Mouse (Mus musculus) forebrain, embryonic 16.5 days (tissue): Measurements from ENCODE around the gene Abcb5. TPM values are rescaled to one million over a fixed set of nuclear protein-coding genes. Genes with fewer than 3 reads are reported as not detected.
A peak's percentile ranks its signal among the peaks of the same experiment; 100 is the strongest.

Experiments used
- ATAC-seq: fragments of 200-750 bp; cut with Nextera tagmentation; 2 replicates; pipeline ENCODE4 v1.8.0; 2017; ENCODE audit warnings: mild to moderate bottlenecking, moderate library complexity
- H3K27ac ChIP-seq: fragments of 300-500 bp; sonication (generic); 2 replicates; pipeline ENCODE4 v1.5.1; 2014; ENCODE audit warnings: low read length, control low read depth
- H3K27me3 ChIP-seq: fragments of 300-500 bp; sonication (generic); replicated peaks from 2 replicates; pipeline ENCODE4 v1.6.1; 2014; ENCODE audit warnings: low read length; ENCODE audit not compliant: control insufficient read depth, insufficient read depth
- H3K36me3 ChIP-seq: fragments of 300-500 bp; sonication (generic); 2 replicates; pipeline ENCODE4 v1.6.1; 2014; ENCODE audit not compliant: control insufficient read depth, insufficient read depth
- H3K4me1 ChIP-seq: fragments of 300-500 bp; sonication (generic); replicated peaks from 2 replicates; pipeline ENCODE4 v1.6.1; 2014; ENCODE audit warnings: low read length; ENCODE audit not compliant: control insufficient read depth, insufficient read depth
- H3K4me2 ChIP-seq: fragments of 300-500 bp; sonication (generic); 2 replicates; pipeline ENCODE4 v1.6.1; 2014; ENCODE audit warnings: mild to moderate bottlenecking, low read length, control low read depth
- H3K4me3 ChIP-seq: fragments of 300-500 bp; sonication (generic); replicated peaks from 2 replicates; pipeline ENCODE4 v1.5.1; 2014; ENCODE audit warnings: mild to moderate bottlenecking, low read length, control low read depth
- H3K9ac ChIP-seq: fragments of 300-500 bp; sonication (generic); replicated peaks from 2 replicates; pipeline ENCODE4 v1.6.1; 2014; ENCODE audit warnings: low read depth, low read length, control low read depth
- H3K9me3 ChIP-seq: fragments of 300-500 bp; sonication (generic); 2 replicates; pipeline ENCODE4 v1.6.1; 2016; ENCODE audit warnings: low read length; ENCODE audit not compliant: control insufficient read depth
- WGBS: fragments of 180-500 bp; shearing (Covaris S2); extraction: QIAGEN DNeasy Blood & Tissue Kit; methylation state at CpG from one replicate; pipeline ENCODE4 v1.1.7; 2014; 5-methylcytosine and 5-hydroxymethylcytosine counted together
- polyA plus RNA-seq: library from polyadenylated mRNA; unstranded; fragments of >200 nt; fragmentation: Nextera tagmentation; extraction: Ambion mirVana; gene quantifications from 2 replicates; pipeline ENCODE4 v1.2.1, GENCODE M21; 2015

Gene Abcb5
- polyA plus RNA-seq, 1 experiment from 2014 or later = not detected

DNA sequence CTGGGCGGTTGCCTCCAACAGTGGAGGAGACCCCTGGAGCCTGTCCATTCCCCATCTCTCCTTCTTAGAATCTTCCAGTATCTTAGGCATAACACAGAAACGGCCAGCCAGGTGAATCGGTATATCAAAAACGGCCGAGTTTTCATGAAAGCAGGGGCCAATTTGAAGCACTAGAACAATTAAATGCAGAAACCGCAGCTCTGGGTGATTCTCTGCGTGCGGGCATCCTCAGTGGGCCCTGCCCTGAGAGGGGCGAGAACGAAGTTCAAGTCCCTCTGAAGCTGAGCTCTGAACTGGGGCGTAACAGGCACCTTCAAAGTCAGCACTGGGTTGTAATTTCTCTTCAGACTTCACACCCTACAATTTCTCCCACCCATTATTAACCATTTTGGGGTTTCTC lies 128.9 kb downstream of the Abcb5 start:
- H3K36me3 ChIP-seq = no peaks in the 10 kb centered on the region
- no peaks in the 10 kb centered on the region for H3K9me3 ChIP-seq
- peaks cover 24% of the 10 kb centered on the region for H3K27me3 ChIP-seq
- H3K27ac ChIP-seq = no peak overlapping the region
- peak overlapping the region; percentile 54 for H3K4me3 ChIP-seq
- peaks cover 23% of the 10 kb centered on the region for H3K4me1 ChIP-seq
- H3K9ac ChIP-seq = no peak overlapping the region; the same call in 1 of the 2 replicates
- H3K4me2 ChIP-seq = peak overlapping the region; percentile 86
- no peak; the same call in 1 of the 2 replicates for ATAC-seq
- WGBS = 13% methylated on average over 11 of the region's 11 CpGs

GRCm38 (mm10) chr12:118836411-118837341 lies 129.5 kb downstream of the Abcb5 start:
- Histone ChIP-seq H3K9ac (peak overlapping the region; percentile 63), H3K9me3 (no peaks in the 10 kb centered on the region), H3K36me3 (no peaks in the 10 kb centered on the region), H3K4me3 (peak overlapping the region; percentile 54), H3K4me1 (peaks cover 23% of the 10 kb centered on the region), H3K27me3 (peaks cover 24% of the 10 kb centered on the region), H3K4me2 (peak overlapping the region; percentile 86), H3K27ac (no peak overlapping the region)
- ATAC-seq = peak; percentile 77
- WGBS = under 1% methylated on average over 68 of the region's 72 CpGs

- Histone ChIP-seq H3K27me3 (0 out of 2 replicates have a peak, but pooled peaks cover 1% of the 10 kb centered on the region), H3K9me3 (no peaks in the 10 kb centered on the region), H3K4me1 (no peaks in the 10 kb centered on the region), H3K9ac (no peak overlapping the region), H3K4me2 (no peak overlapping the region), H3K4me3 (no peak overlapping the region), H3K36me3 (no peaks in the 10 kb centered on the region), H3K27ac (no peak overlapping the region)
- 52% methylated on average over 6 of the region's 6 CpGs for whole genome bisulfite sequencing
- no peak for ATAC-seq
Measured at GRCm38 (mm10) chr12:118829881-118830280, 136.3 kb downstream of the Abcb5 start.

Other genes starting within 250 kb of the Abcb5 start
- gene Sp8, start 120.1 kb downstream of the Abcb5 start, polyA plus RNA-seq = 11.8 and 12.0 TPM in 2 replicates